Mouse (Mus musculus) neural tube, embryonic 11.5 days (tissue): ENCODE measurements around the gene Dhrs7. TPM values are rescaled to one million over a fixed set of nuclear protein-coding genes. Genes with fewer than 3 reads are reported as not detected.

ENCODE experiments used
- ATAC-seq: fragments of 200-750 bp; cut with Nextera tagmentation; 2 replicates; pipeline ENCODE4 v1.8.0; 2017; ENCODE audit warnings: moderate number of reproducible peaks, mild to moderate bottlenecking, moderate TSS enrichment, moderate library complexity; ENCODE audit not compliant: insufficient read depth, low FRiP score, low TSS enrichment
- DNase-seq: peaks from one replicate; pipeline ENCODE4 v3.0.0-alpha.2; 2015; ENCODE audit warnings: low spot score
- H3K27ac ChIP-seq: fragments of 300-500 bp; sonication (generic); 2 replicates; pipeline ENCODE4 v1.5.1; 2014; ENCODE audit warnings: low read depth, mild to moderate bottlenecking, low read length
- H3K27me3 ChIP-seq: fragments of 300-500 bp; sonication (generic); 2 replicates; pipeline ENCODE4 v1.6.1; 2014; ENCODE audit warnings: mild to moderate bottlenecking, low read length, mixed read lengths; ENCODE audit not compliant: control insufficient read depth, insufficient read depth
- H3K36me3 ChIP-seq: fragments of 300-500 bp; sonication (generic); 2 replicates; pipeline ENCODE4 v1.6.1; 2014; ENCODE audit warnings: mild to moderate bottlenecking, low read length, moderate library complexity, mixed read lengths; ENCODE audit not compliant: control insufficient read depth, insufficient read depth
- H3K4me1 ChIP-seq: fragments of 300-500 bp; sonication (generic); 2 replicates; pipeline ENCODE4 v1.6.1; 2014; ENCODE audit warnings: low read length, mixed read lengths; ENCODE audit not compliant: control insufficient read depth, insufficient read depth
- H3K4me2 ChIP-seq: fragments of 300-500 bp; sonication (generic); 2 replicates; pipeline ENCODE4 v1.6.1; 2014; ENCODE audit warnings: low read depth, mild to moderate bottlenecking, moderate library complexity
- H3K4me3 ChIP-seq: fragments of 300-500 bp; sonication (generic); 2 replicates; pipeline ENCODE4 v1.5.1; 2014; ENCODE audit warnings: low read depth, low read length
- H3K9ac ChIP-seq: fragments of 300-500 bp; sonication (generic); 2 replicates; pipeline ENCODE4 v1.6.1; 2014; ENCODE audit warnings: mild to moderate bottlenecking, low read length
- H3K9me3 ChIP-seq: fragments of 300-500 bp; sonication (generic); 2 replicates; pipeline ENCODE4 v1.6.1; 2016; ENCODE audit warnings: low read length; ENCODE audit not compliant: control insufficient read depth
- WGBS: fragments of 180-500 bp; shearing (Covaris S2); extraction: QIAGEN DNeasy Blood & Tissue Kit; methylation state at CpG from one replicate; pipeline ENCODE4 v1.1.7; 2014; 5-methylcytosine and 5-hydroxymethylcytosine counted together
- polyA plus RNA-seq: library from polyadenylated mRNA; unstranded; fragments of >200 nt; fragmentation: Nextera tagmentation; extraction: Ambion mirVana; gene quantifications from 2 replicates; pipeline ENCODE4 v1.2.1, GENCODE M21; 2014

The Dhrs7 gene
- polyA plus RNA-seq, 1 experiment from 2014 or later = 7.7 TPM

DNA sequence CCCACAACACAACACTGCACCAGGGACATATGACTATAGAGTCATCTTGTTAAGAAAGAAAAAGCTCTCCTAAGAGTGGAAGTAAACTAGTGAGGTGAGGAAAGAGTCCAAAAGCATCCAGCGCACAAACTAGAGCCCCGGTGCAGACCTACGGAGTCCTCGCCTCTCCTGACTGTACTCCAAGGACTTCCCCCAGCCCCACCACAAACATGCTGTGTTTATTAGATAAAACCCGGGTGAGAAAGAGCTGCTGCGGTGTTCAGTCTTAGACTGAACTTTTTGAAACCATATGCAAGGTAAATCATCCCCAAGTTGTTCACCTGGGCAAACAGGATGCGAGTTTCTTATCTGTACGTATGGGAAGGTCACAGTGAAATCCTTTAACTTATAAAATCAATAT lies 6.2 kb upstream of the Dhrs7 start:
- no peak for DNase-seq
- WGBS = 92% methylated on average over 8 of the region's 8 CpGs
- H3K36me3 ChIP-seq = no peaks in the 10 kb centered on the region

DNA sequence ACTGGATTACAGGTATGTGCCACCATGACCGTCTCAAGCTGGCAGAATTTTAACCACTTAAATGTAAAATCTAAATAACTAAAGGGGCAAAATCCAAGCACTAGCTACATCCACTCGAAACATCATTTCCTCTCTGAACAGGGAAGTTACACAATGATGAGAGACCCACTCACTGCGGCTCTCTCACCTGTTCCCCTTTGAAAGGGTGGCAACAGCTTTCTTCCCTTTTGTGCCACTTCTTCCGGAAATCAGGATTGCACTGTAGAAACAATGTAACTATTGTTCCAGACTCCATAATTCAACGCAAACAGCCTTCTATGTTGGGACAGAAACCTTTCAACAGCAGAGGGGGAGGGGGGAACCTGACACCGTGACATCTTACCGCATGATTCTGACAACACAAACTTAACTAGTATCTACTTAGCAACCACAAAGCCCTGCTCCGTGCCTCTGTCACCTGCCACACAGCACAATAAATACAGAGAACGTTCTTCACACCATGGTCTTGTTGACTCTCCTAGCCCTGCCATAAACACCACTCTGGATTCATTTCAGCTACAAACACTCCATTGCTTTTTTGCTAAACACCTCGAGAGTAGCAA lies 3.3 kb upstream of the Dhrs7 start:
- H3K27ac ChIP-seq = no peak overlapping the region
- no peaks in the 10 kb centered on the region for H3K36me3 ChIP-seq
- ATAC-seq (no peak), DNase-seq (no peak)
- H3K9me3 ChIP-seq = no peaks in the 10 kb centered on the region
- no peak overlapping the region for H3K9ac ChIP-seq
- no peak overlapping the region for H3K4me2 ChIP-seq
- WGBS = 56% methylated on average over 10 of the region's 10 CpGs
- H3K4me1 ChIP-seq = peaks cover 4% of the 10 kb centered on the region; the same call in 1 of the 2 replicates
- no peaks in the 10 kb centered on the region for H3K27me3 ChIP-seq
- no peak overlapping the region for H3K4me3 ChIP-seq

More for the DNA sequence above, 6.2 kb upstream of the Dhrs7 start:
- no peak for ATAC-seq
- Histone ChIP-seq H3K4me1 (no peaks in the 10 kb centered on the region), H3K9ac (no peak overlapping the region), H3K4me2 (no peak overlapping the region), H3K27me3 (no peaks in the 10 kb centered on the region), H3K27ac (no peak overlapping the region), H3K9me3 (no peaks in the 10 kb centered on the region), H3K4me3 (no peak overlapping the region)

DNA sequence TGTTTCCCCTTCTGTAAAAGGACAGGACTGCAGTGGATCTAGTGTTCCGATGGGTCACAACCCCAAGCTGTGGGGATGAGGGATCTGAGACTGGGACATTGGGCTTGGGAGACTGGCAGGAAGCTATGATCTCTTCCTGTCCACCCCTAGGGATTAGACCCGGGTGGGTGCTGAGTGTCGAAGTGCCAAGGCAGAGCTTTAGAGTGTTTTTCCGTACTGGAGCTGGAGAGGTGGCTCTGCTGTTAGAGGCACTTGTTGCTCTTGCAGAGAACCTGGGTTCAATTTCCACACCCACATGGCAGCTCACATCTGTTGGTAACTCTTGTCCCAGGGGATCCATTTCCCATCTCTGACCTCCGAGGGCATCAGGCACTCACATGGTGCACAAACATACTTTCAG lies 1.3 kb upstream of the Dhrs7 start:
- no peaks in the 10 kb centered on the region for H3K27me3 ChIP-seq
- no peak for DNase-seq
- H3K36me3 ChIP-seq = no peaks in the 10 kb centered on the region
- no peak overlapping the region for H3K4me2 ChIP-seq
- H3K27ac ChIP-seq = no peak overlapping the region
- no peak for ATAC-seq
- peaks cover 4% of the 10 kb centered on the region; the same call in 1 of the 2 replicates for H3K4me1 ChIP-seq
- 77% methylated on average over 5 of the region's 5 CpGs for WGBS
- H3K9ac ChIP-seq = no peak overlapping the region
- H3K4me3 ChIP-seq = no peak overlapping the region
- H3K9me3 ChIP-seq = no peaks in the 10 kb centered on the region

DNA sequence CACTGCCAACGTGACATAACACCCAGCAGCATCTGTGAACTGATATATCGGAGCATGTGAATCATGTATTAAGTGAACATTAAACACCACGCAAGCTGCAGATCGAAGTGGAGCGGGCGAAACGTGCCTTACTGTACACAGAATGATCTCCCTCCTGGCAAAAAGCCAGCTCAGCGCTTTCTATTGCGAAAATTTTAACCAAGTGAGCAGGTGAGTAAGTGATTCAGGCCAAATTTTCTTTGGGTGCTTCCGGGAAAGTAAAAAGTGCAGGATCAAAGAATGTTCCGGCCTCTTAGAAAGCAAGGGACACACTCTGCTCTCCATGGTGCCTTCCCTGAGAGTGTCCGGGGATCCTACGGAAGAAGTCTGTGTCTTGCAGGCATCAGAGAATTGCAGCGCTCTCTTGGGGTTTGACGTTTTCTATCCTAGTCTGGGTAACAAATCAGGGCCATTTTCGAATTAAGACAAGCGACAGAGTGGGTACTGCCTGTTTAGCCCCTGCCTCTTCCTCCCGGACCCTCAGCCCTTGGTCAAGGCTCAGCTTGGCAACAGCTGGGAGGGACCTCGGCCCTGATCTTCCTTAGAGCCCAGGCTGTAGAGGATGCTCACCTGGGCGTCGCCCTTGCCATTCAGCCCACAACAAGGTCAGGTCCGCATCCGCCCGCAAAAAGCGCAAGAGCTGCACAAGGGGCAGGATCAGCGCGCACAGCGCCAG lies 532 bp downstream of the Dhrs7 start:
- H3K4me2 ChIP-seq = peak overlapping the region; percentile 92
- no peaks in the 10 kb centered on the region for H3K36me3 ChIP-seq
- no peak for DNase-seq
- H3K9ac ChIP-seq = peak overlapping the region; percentile 65
- no peaks in the 10 kb centered on the region for H3K9me3 ChIP-seq
- H3K27ac ChIP-seq = no peak overlapping the region
- 11% methylated on average over 28 of the region's 28 CpGs for WGBS
- peak overlapping the region; percentile 51 for H3K4me3 ChIP-seq
- H3K4me1 ChIP-seq = peaks cover 4% of the 10 kb centered on the region; the same call in 1 of the 2 replicates
- peak; percentile 11 for ATAC-seq
- no peaks in the 10 kb centered on the region for H3K27me3 ChIP-seq

DNA sequence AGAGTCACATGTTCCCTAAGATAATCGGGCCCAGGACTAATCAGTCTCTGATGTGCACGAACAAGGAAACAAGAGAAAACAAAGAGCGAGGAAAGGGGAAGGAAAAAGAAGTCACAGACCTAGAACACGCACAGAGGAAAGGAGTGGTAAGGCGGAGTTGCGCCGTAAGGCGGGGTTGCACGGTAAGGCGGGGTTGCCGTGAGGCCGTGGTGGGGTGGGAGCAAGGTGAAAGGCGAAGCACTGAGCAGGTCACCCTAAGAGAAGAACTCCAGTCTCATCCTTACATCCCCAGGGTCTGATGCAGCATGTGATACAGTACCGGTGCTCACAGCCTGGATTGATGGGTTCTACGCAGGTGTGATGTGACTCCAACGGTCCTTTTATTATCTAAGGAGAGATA lies 8.9 kb downstream of the Dhrs7 start:
- H3K9me3 ChIP-seq = no peaks in the 10 kb centered on the region
- DNase-seq (no peak), ATAC-seq (no peak)
- no peak overlapping the region for H3K4me3 ChIP-seq
- no peak overlapping the region for H3K4me2 ChIP-seq
- H3K36me3 ChIP-seq = no peaks in the 10 kb centered on the region
- H3K27ac ChIP-seq = no peak overlapping the region
- H3K4me1 ChIP-seq = no peaks in the 10 kb centered on the region
- 96% methylated on average over 16 of the region's 16 CpGs for WGBS
- no peak overlapping the region for H3K9ac ChIP-seq
- H3K27me3 ChIP-seq = no peaks in the 10 kb centered on the region

DNA sequence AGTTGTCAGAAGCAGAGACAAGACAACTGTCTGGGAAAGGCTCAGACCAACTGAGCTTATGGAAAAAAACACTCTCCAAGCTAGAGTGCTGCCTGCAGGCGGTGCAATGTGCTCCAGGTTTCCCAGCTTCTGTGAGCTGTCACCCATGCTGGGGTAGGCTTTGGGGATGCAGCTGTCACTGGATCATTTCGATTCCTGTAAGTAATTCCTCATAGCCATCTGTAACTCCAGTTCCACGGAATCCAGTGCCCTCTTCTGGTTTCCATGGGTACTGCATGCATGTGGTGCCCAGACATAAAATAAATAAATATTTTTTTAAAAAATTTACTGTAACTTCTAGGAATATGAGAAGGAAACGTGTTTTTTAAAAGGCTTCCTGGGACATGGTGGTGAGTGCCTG lies 10.0 kb downstream of the Dhrs7 start:
- Histone ChIP-seq H3K36me3 (no peaks in the 10 kb centered on the region), H3K9me3 (no peaks in the 10 kb centered on the region), H3K9ac (no peak overlapping the region), H3K4me2 (no peak overlapping the region), H3K4me3 (no peak overlapping the region), H3K4me1 (no peaks in the 10 kb centered on the region), H3K27me3 (no peaks in the 10 kb centered on the region), H3K27ac (no peak overlapping the region)
- DNase-seq = peak; percentile 70
- peak; percentile 53 for ATAC-seq
- WGBS = 16% methylated on average over 4 of the region's 4 CpGs

DNA sequence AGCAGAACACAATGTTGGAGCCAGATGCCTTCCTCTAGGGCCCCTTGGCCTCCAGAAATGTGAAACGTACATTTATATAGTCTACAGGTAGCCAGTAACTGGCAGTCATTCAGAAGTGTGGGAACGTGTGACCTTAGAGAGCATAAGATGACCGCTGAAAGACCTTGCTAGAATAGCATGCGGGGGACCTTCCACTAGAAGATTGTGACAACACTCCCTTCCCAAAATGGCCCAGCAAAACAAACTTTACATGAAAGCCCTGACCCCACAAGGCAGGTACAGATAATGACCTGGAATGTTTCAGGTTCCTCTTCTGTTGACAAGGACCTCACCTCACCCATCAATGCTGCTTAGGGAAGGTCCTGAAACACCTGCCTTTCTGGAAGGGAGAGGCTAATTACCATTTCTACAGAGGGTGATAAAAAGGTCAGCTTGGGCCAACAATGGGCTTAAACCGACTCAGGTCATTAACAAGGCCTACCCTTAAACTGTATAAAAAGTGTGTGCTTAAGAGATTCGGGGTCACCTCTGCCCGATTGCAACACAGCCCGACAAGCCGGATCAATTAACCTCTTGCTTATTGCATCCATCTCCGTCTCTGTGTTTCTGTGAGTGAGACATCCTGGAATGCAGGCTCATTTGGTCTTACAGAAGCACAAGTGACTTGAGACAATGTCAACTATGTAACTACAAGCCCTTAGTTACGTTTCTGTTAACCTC lies 14.9 kb downstream of the Dhrs7 start, which contains the start of gene Gm4756:
Gene Gm4756 (minus strand): TSS at position 51 of the 720 bp plus-strand sequence.
- Histone ChIP-seq H3K4me1 (no peaks in the 10 kb centered on the region), H3K27me3 (no peaks in the 10 kb centered on the region), H3K9ac (no peak within 1 kb of the TSS), H3K4me2 (no peak within 1 kb of the TSS), H3K4me3 (no peak within 1 kb of the TSS), H3K9me3 (no peaks in the 10 kb centered on the region), H3K36me3 (no peaks in the 10 kb centered on the region), H3K27ac (no peak within 1 kb of the TSS)
- WGBS = 80% methylated on average over 11 of the region's 11 CpGs
- DNase-seq = no peak
- no peak for ATAC-seq

DNA sequence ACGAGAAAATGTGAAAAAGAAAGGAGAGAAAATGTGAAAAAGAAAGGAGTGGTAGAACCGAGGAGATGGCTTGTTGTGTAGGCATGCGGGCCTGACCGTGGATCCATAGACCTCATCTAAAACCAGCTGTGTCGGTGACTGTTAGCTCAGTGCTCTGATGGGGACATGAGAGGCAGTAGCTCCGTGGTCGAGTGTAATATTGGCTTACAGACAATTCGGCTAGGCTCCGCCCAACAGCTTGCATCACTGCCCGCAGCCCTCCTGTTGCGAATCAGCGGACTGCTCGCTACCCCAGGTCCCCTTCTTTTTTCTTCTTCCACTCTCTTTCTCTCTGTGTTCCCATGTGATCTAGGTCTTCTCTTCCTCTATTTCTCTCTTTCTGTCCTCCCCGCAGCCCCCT lies 15.8 kb downstream of the Dhrs7 start:
- Histone ChIP-seq H3K4me1 (no peaks in the 10 kb centered on the region), H3K9ac (no peak overlapping the region), H3K27me3 (no peaks in the 10 kb centered on the region), H3K4me3 (no peak overlapping the region), H3K9me3 (no peaks in the 10 kb centered on the region), H3K4me2 (no peak overlapping the region), H3K27ac (no peak overlapping the region), H3K36me3 (no peaks in the 10 kb centered on the region)
- WGBS = 92% methylated on average over 14 of the region's 14 CpGs
- ATAC-seq (no peak), DNase-seq (no peak)
